Mouse (Mus musculus): ENCODE results near the gene Kif3c.
A peak's percentile ranks its signal among the peaks of the same experiment; 100 is the strongest.
"Not testable (repeated sequence)": the region's sequence is repeated elsewhere in the genome, so short reads cannot be mapped to it uniquely, and the experiment has no call there.

Gene Kif3c

GRCm38 (mm10) chr12:3370979-3371925 is 6.3 kb downstream of the Kif3c start:
- DNase-seq: no peak

- no peak for DNase-seq
Measured at GRCm38 (mm10) chr12:3371991-3372390, 7.1 kb downstream of the Kif3c start.

- DNase-seq: no peak
Measured at GRCm38 (mm10) chr12:3373566-3373965, 8.6 kb downstream of the Kif3c start.

- DNase-seq: no peak
Measured at GRCm38 (mm10) chr12:3374552-3374951, 9.6 kb downstream of the Kif3c start.

- no peak for DNase-seq
Measured at GRCm38 (mm10) chr12:3377190-3377589, 12.3 kb downstream of the Kif3c start.

GRCm38 (mm10) chr12:3377755-3378154 is 12.8 kb downstream of the Kif3c start:
- DNase-seq: no peak

GRCm38 (mm10) chr12:3384860-3385259 is 19.9 kb downstream of the Kif3c start:
- no peak for DNase-seq

GRCm38 (mm10) chr12:3385271-3385670 is 20.3 kb downstream of the Kif3c start:
- DNase-seq: no peak

- no peak for DNase-seq
Measured at GRCm38 (mm10) chr12:3385940-3386339, 21.0 kb downstream of the Kif3c start.

GRCm38 (mm10) chr12:3387891-3388290 is 23.0 kb downstream of the Kif3c start:
- no peak for DNase-seq

- no peak for DNase-seq
Measured at GRCm38 (mm10) chr12:3389394-3389793, 24.5 kb downstream of the Kif3c start.

- DNase-seq: no peak
Measured at GRCm38 (mm10) chr12:3390071-3390470, 25.1 kb downstream of the Kif3c start.

GRCm38 (mm10) chr12:3390577-3391262 is 25.8 kb downstream of the Kif3c start:
- DNase-seq: peak; percentile 72

- DNase-seq: no peak
Measured at GRCm38 (mm10) chr12:3391276-3391675, 26.3 kb downstream of the Kif3c start.

GRCm38 (mm10) chr12:3393140-3393539 is 28.2 kb downstream of the Kif3c start:
- DNase-seq: no peak

- DNase-seq: no peak
Measured at GRCm38 (mm10) chr12:3396931-3397330, 32.0 kb downstream of the Kif3c start.

- not testable (repeated sequence) for DNase-seq
Measured at GRCm38 (mm10) chr12:3405662-3406061, 40.7 kb downstream of the Kif3c start.

GRCm38 (mm10) chr12:3406585-3406984 is 41.7 kb downstream of the Kif3c start:
- no peak for DNase-seq

GRCm38 (mm10) chr12:3414956-3415355 is 50.0 kb downstream of the Kif3c start:
- no peak for DNase-seq

- DNase-seq: no peak
Measured at GRCm38 (mm10) chr12:3418761-3419160, 53.8 kb downstream of the Kif3c start.

- DNase-seq: no peak
Measured at GRCm38 (mm10) chr12:3420519-3420918, 55.6 kb downstream of the Kif3c start.

- DNase-seq: no peak
Measured at GRCm38 (mm10) chr12:3422786-3423185, 57.9 kb downstream of the Kif3c start.

- DNase-seq: peak; percentile 25
Measured at GRCm38 (mm10) chr12:3424179-3424578, 59.2 kb downstream of the Kif3c start.

Data from kidney, adult 9 months (tissue).